ENCODE assay signal across 8 mouse cellular contexts in the genomic region with DNA sequence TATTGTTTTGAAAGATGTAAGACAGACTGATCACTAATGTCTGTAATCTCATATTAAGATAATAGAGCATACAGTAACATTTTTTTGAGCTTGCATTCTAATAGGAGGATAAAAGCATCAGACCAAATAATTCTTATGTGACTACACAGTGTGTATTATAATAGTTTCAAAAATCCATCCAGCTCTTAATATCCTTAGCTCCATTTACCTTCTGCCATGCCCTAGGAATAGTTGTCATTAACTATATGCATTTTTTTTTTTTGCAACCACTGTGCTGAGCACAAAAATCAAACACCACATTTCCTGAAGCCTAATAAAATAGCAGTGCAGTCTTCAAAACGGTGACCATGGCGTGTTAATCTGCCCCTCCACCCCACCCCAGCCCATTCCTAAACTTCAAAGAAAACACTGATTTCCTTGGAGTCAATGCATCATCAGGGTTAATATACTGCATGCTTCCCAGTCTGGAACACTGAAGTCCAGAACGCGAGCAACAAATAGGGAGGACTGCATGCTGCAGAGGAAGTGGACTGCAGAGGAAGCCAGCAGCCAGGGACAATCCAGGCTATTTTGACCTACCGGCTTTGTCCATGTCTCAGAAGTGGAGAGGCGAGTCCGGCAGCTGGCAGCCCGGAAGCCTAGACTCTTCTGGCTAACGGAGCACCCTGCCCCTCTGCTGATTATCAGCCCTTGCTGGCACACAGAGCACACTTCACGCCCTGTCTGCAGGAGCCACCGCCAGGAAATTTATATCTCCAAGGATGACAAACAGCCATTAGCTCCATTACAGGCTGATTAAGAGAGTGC.
DNase-seq lines count a peak whose midpoint lies in the region; ATAC-seq lines count a peak whose summit lies in the region.

No protein-coding gene starts in this region.

- H3K9me3 ChIP-seq in heart, embryonic 10.5 days, result no peaks in the 10 kb centered on the region
- no peaks in the 10 kb centered on the region for H3K9me3 ChIP-seq in neural tube, embryonic 14.5 days (ENCODE audit: control insufficient read depth, low read length)

- 9% methylated on average over 11 of the region's 11 CpGs for WGBS in heart, embryonic 10.5 days
- WGBS in neural tube, embryonic 14.5 days, result 2% methylated on average over 11 of the region's 11 CpGs

- peak overlapping the region; percentile 52; the same call in 1 of the 2 replicates for H3K9ac ChIP-seq in neural tube, embryonic 14.5 days (replicated peaks; ENCODE audit: low read depth, low read length)

- ATAC-seq in frontal cortex, adult (ENCODE audit: low TSS enrichment), result peak; percentile 60
- ATAC-seq in neural tube, embryonic 14.5 days (ENCODE audit: low read depth), result peak; percentile 82

- peak overlapping the region; percentile 80 for H3K27ac ChIP-seq in heart, embryonic 10.5 days
- peak overlapping the region; percentile 66 for H3K27ac ChIP-seq in neural tube, embryonic 14.5 days (ENCODE audit: low read depth, low read length)

- H3K27me3 ChIP-seq in heart, embryonic 10.5 days (ENCODE audit: insufficient read depth, poor library complexity, severe bottlenecking), result no peaks in the 10 kb centered on the region
- no peaks in the 10 kb centered on the region for H3K27me3 ChIP-seq in neural tube, embryonic 14.5 days (ENCODE audit: control insufficient read depth, insufficient read depth, low read length)

- H3K36me3 ChIP-seq in heart, embryonic 10.5 days, result no peaks in the 10 kb centered on the region
- no peaks in the 10 kb centered on the region for H3K36me3 ChIP-seq in neural tube, embryonic 14.5 days (ENCODE audit: control insufficient read depth, insufficient read depth, low read length)

- no peak for DNase-seq in frontal cortex, adult 2 months (ENCODE audit: extremely low spot score in 1 of 2, low spot score in 1 of 2)
- peak; percentile 4 for DNase-seq in c-Kit-positive CD71-positive TER-119-negative erythroid progenitor cells, embryonic 14.5 days (ENCODE audit: low read depth)
- DNase-seq in heart, embryonic 10.5 days (ENCODE audit: low spot score), result peak; percentile 81
- peak; percentile 8 for DNase-seq in kidney, adult 9 months
- DNase-seq in lung, adult 18-20 months, result peak; percentile 7 to 11
- no peak for DNase-seq in thymus, postnatal 25 days

- H3K4me3 ChIP-seq in heart, embryonic 10.5 days, result peak overlapping the region; percentile 45
- peak overlapping the region; percentile 32 for H3K4me3 ChIP-seq in neural tube, embryonic 14.5 days (ENCODE audit: low read depth, low read length)

- peaks cover 19% of the 10 kb centered on the region for H3K4me1 ChIP-seq in heart, embryonic 10.5 days
- H3K4me1 ChIP-seq in neural tube, embryonic 14.5 days (ENCODE audit: control insufficient read depth, insufficient read depth, low read length), result 0 out of 2 replicates have a peak, but pooled peaks cover 5% of the 10 kb centered on the region

- H3K4me2 ChIP-seq in neural tube, embryonic 14.5 days (ENCODE audit: low read depth, low read length), result peak overlapping the region; percentile 57

Comparison
In these comparisons a context has a peak if more than half of its experiments do, and no peak if none do; other contexts are left out.
1. DNase-seq: peak in c-Kit-positive CD71-positive TER-119-negative erythroid progenitor cells, embryonic 14.5 days (single experiment), heart, embryonic 10.5 days (single experiment), kidney, adult 9 months (single experiment) and lung, adult 18-20 months (2 of 2); none in frontal cortex, adult 2 months (0 of 2) and thymus, postnatal 25 days (single experiment).